Mouse (Mus musculus) thymus, postnatal 25 days (tissue): ENCODE data around the gene Mcm6.

Experiments used
- DNase-seq: peaks from one replicate; pipeline ENCODE4 v3.0.0; 2022

Gene Mcm6

DNA sequence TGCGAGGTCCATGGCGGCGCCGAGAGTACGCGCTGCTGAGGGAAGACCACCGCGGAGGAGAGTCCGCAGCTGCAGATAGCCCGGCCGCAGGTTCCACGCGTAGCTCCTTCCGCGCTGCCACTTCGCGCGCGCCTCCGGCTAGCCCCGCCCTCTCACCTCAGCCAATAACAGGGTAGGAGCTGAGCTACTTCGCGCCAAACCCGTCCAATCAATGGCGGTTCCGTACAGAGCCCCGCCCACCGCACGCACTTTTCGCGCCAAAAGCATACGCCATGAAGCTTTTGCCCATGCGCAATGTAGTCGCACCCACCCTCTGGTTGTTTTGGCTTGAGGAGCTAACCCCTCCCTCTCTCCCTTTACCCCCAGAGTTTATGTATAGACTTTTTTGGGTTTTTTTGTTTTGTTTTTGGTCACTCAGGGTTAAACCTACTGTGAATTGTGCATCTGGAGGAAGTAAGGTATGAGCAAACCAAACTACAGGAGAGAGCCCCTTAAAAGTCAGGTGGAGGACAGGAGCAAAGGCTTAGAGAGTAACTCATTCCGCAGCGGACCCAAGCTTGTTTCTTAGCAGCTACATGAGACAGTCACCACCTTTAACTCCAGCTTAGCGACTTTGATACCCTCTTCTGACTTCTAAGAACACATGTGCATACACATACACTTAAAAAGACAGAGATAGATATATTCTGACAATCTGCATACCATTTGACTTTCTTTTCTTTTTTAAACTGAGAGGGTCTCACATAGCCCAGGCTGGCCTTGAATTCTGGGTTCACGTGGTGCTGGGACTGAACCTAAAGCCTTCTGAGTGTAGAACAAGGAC is at the start of gene Mcm6:
Gene Mcm6, minus strand, starts transcription at position 111 of the 823 bp plus-strand sequence.
- peak; percentile 96 for DNase-seq

- DNase-seq = no peak
Measured at GRCm38 (mm10) chr1:128406846-128407245, 47.4 kb upstream of the Mcm6 start.

DNA sequence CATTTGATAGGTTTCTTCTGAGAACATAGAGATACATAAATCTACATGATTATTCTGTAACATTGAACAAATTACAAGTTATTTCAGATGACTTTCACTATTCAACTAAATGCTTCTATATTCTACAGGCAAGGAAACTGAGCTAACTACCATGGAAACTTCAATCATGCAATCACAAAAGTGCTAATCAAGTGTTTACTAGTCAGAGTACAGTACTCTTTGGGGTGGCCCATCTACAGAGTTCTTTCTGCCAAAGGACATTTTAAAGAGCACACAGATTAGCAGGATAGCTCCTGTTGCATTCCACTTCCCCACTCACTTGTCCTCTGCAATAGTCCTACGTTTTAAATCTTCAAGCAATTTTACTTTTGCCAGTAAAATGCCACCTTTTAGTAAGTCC is 46.2 kb upstream of the Mcm6 start:
- no peak for DNase-seq

- no peak for DNase-seq
Measured at GRCm38 (mm10) chr1:128405041-128405481, 45.6 kb upstream of the Mcm6 start.

DNA sequence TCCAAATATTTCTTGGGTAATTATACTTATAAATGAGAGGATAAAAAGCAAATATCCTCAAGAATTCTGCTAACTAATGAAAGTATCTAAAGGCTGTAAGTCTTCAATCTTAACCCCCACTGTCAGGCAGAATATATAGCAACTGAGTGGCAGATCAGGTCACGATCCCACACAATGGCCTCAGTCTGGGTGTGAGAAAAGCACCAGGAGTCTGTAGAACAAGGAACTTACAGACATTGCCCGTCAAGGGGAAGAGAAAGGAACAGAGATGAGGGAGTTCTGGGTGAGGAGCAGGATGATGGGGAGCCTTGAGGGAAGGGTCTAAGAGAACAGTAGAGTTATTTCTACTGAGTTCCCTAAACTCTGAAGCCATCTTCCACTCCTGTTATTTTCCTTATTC is 41.5 kb upstream of the Mcm6 start:
- DNase-seq = no peak

- DNase-seq = no peak
Measured at GRCm38 (mm10) chr1:128399941-128400915, 40.8 kb upstream of the Mcm6 start.

DNA sequence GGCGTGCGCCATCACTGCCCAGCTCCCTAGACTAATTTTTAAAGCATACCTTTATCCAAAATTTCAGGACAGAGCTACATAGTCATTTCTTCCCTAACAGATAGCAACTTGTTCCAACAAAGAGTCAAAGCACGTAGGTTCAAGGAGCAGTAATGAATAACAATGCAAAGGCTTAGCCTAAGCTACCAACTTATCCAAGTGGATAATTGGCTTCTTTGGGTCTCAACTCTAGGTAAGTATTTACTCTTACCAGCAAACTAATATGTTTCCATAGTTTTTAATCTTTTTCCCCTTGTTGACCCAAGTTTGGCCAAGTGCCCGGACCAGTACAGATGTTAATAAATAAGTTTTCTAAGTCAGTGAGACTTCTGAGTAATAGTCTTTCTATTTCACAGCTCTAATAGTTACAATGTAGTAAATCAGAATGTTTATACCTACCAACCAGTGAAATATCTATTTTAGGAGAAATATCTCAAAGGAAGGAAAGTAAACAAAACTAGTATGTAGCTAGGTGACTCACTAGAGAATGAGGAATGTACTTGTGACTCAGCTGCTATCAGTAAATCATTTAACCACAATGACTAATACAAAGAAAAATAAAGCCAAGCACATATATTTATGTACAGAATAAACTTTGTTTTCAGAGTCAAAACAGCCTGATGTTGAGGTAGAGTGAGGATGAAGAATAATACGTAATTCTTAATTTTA is 39.4 kb upstream of the Mcm6 start:
- no peak for DNase-seq

- no peak for DNase-seq
Measured at GRCm38 (mm10) chr1:128394657-128395056, 35.2 kb upstream of the Mcm6 start.

GRCm38 (mm10) chr1:128392382-128392781 is 32.9 kb upstream of the Mcm6 start:
- DNase-seq = no peak

GRCm38 (mm10) chr1:128386487-128386886 is 27.0 kb upstream of the Mcm6 start:
- no peak for DNase-seq

- DNase-seq = no peak
Measured at GRCm38 (mm10) chr1:128376841-128377240, 17.4 kb upstream of the Mcm6 start.

DNA sequence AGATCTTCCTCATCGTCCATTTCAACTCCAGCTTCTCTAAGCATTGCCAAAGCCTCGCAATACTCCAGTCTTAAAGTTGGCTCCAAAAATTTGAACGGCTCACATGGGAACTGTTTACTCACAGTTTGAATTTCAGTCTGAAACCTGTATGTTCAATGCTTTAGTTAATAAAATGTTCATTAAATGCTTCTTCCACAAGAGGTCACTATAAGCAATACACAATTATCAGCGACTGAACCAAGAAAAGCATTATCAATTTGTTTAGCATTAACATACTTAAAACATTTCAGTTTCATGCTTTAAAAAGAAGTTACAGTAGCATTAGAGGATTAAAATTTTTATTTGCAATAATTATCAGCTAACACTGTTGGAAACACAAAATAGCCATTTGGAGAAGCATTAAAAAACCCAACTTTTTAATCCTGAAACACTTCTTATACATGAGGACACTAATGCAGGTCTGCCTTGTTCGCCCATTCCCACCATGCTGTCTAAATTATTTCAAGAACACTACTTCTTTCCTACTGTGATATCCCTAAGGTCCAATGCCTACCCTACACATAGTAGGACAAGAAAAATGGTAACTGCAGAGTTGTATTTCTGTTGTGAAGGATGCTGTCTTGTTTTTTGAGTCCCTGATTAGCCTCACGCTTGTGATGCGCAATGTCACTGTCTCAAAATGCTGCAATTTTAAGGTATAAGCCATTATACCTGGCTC is 12.8 kb upstream of the Mcm6 start:
- no peak for DNase-seq

- peak; percentile 72 for DNase-seq
Measured at GRCm38 (mm10) chr1:128368732-128369441, 9.4 kb upstream of the Mcm6 start.

DNA sequence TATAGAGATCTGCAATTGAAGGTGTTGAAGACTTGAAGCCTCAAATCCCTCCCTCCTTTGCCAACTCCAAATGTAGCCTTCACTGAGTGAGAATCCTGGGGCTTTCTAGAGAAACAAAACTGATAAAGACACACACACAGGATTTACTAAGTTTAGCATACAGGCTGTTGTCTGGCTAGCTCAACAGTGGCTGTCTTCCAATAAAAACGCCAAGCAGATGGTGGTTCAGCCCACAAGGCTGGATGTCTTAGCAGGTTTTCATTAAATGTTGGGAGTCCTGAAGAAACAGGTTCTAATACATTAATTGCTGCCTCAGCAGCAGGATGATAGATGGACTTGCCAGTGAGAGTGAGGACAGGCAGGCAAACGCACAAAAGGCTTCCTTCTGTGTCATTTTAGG is 1.1 kb upstream of the Mcm6 start:
- DNase-seq = no peak

- no peak for DNase-seq
Measured at GRCm38 (mm10) chr1:128358916-128359553, 429 bp downstream of the Mcm6 start.

DNA sequence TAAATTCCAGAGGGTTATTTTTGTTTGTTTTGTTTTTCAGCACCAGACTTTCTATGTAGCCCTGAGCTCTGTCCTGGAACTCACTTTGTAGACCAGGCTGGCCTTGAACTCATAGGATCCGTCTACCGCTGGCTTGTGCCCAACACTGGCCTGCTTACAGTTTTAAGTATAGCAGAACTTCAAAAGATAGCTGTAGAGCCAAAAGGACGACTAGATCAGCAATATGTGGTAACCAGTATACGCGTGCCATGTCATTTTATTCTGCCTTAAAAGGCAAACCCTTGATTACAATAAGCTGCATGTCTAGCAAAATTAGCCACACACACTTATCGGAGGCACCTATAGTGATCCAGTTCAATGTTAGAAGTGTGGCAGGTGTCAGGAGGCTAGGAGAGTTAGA is 1.2 kb downstream of the Mcm6 start:
- DNase-seq = peak; percentile 11

DNA sequence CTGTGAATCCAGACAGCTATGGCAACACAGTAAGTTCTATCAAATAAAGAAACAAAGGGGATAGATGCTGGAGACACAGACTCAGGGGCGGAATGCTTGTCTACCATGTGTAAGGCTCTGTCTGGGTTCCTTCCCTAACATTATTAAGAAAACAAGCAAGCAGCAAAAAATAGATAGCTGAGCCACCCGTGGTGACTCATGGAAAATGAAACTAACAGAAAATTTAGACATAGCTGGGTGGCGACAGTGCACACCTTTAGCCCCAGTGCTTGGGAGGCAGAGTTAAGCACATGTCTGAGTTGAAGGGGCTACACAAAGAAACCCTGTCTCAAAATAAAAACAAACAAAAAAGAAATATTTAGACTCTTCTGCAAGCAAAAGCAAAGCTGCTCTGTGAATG is 2.0 kb downstream of the Mcm6 start:
- DNase-seq = peak; percentile 38

DNA sequence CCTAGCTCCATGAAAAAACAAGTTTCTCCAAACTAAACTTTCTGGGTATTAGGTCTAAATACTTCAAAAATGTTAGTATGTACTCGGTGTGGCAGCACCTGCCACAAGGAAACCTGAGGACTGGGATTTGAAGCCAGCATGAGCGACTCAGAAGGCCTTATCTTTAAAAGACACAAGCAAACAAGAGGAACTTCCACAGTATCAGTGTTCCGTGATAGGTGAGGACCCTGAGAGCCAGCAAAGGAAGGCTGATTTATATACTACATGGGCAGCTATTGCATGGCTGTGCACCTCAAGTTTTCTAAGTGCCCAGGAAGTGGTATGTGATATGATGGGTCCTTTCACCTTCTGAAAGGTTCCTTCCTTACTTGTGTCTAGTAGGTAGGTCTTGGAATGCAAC is 6.4 kb downstream of the Mcm6 start:
- DNase-seq = no peak

DNA sequence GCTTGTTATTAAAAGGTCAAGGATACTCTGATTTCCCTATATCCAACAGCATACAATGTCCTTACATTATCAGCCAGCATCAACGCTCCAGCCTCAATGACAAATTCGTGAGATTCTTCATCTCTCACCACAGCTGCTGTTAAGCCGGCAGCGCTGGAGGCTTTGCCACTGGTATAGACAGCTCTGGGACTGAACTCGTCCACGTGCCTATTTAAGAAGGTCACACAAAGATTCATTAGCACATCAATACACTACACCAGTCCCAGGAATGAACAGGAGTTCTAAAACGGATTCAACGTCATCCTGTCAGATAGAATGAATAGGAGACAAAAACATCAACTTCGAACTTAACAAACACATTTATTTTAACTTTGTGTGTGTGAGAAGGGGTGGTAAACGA is 15.2 kb downstream of the Mcm6 start:
- no peak for DNase-seq

DNA sequence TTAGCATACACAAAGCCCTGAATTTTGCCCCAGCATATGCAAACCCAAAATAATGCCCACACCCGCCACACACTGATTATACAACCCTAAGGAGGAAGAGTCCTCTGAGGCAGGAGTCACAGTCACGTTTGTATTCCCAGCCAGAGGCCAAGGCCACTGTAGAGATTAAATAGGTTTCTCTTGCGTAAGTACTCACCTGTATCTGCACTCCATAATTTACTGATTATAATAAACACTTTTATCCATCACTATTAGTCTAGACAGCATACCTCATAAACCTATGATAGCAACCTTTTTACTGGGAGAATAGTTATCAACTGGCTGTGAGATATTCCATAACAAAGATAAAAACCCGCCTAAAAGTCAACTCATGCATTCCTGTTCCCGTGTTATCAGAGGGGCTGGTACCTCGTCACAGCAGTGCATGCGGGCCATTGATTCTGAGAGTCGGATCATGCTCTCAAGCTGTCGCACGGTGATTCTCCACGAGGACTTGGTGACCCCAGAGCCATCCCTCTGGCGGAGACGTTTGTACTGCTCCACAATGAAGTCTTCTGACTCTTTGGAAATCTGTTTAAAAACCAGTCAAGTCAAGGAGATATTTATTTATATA is 21.6 kb downstream of the Mcm6 start:
- DNase-seq = no peak

- DNase-seq = no peak
Measured at GRCm38 (mm10) chr1:128330313-128330712, 29.2 kb downstream of the Mcm6 start.
